Mouse (Mus musculus): ENCODE measurements at regions not wholly inside any gene's neighbourhood (a gene's known extent, or its start where the extent isn't known, plus 50 kb on each side); places are given as distances from the start of the nearest gene placed in this dataset.

- intact Hi-C loops (cut with DNase I): no loop called here
- DNase-seq: no peak
- no peak overlapping the region for H3K4me3 ChIP-seq
- H3K27ac ChIP-seq: no peak overlapping the region
- TF ChIP-seq CTCF (IDR thresholded peaks at IDR 0.05): no peak
Measured at GRCm38 (mm10) chr9:85496506-85497239, 169.5 kb upstream of the Tent5a start.

DNA sequence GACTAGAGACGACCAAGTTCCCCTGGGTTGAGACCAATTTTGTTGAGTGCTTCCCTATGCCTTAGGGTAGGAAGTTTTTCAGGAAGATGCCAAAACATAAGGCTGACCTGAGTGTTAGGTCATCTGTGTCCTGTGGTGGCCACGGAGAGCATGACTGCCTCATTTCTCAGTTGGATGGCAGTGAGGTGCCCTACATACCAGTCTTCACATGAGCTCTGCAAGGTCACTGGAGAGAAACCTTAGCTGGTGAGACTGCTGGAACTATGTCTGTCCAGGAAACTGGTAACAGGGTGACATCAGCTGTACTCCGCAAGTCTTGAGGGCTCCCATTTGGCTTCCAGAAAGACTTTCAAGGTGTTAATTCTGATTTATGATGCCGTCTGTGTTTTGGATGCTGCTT lies 167.9 kb upstream of the Tent5a start:
- Histone ChIP-seq H3K4me3 (no peak overlapping the region), H3K27ac (no peak overlapping the region)
- intact Hi-C loops (cut with DNase I): no loop called here
- no peak for TF ChIP-seq CTCF (IDR thresholded peaks at IDR 0.05)
- no peak for DNase-seq

DNA sequence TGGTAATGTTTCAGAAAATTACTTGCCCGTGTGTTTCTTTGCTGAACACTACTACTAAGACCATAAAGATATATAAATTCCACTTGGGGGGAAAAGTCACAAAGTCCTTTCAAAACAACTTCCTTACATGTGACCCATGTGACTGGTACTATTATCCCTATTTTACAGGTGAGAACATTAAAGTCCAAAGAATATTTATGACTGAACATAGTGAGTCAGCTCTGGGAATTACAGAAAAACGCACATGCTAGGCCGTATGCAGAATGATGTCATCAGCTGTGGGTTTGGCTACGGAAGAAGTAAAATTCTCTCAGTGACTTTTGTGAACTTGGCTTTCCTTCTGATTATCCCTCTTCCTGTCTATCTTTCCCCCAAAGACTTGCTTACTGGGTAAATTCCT lies 166.6 kb upstream of the Tent5a start:
- intact Hi-C loops (cut with DNase I): no loop called here
- TF ChIP-seq CTCF (IDR thresholded peaks at IDR 0.05): no peak
- no peak for DNase-seq
- H3K4me3 ChIP-seq: no peak overlapping the region
- no peak overlapping the region for H3K27ac ChIP-seq

- Histone ChIP-seq H3K27ac (no peak overlapping the region), H3K4me3 (no peak overlapping the region)
- intact Hi-C loops (cut with DNase I): no loop called here
- no peak for TF ChIP-seq CTCF (IDR thresholded peaks at IDR 0.05)
- DNase-seq: no peak
Measured at GRCm38 (mm10) chr9:85490367-85490766, 163.2 kb upstream of the Tent5a start.

- intact Hi-C loops (cut with DNase I): no loop called here
- TF ChIP-seq CTCF (IDR thresholded peaks at IDR 0.05): no peak
Measured at GRCm38 (mm10) chr9:85487915-85488314, 160.8 kb upstream of the Tent5a start.

DNA sequence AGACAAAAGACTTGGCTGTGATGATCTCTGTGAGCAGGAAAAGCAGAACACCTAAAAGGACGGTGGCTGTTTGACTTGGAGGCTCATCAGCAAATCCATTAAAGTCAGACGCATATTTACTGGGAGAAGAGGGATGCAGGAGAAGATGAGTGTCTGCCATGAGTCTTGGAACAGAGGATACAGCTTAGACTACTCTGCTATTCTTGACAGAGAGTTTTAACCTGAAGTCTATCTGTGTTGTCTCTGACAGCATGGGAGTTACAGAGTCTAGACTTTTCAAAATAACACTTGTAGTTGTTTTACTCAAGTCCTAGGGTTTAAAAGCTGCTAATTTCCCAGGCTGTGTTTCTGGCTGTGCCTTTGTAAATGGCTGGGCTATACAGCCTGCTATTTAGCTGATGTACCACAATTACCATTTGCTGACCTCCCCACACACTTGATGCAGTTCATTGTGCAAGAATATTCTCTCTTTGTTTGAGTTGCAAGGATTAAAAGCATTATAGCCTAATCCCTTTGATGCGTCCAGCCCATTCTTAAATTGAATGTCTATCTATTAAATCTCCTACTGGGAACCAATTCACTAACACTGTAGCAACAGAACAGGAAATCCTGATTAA lies 160.0 kb upstream of the Tent5a start:
- no peak for TF ChIP-seq CTCF (IDR thresholded peaks at IDR 0.05)
- intact Hi-C loops (cut with DNase I): no loop called here
- no peak overlapping the region for H3K4me3 ChIP-seq
- DNase-seq: no peak
- no peak overlapping the region for H3K27ac ChIP-seq

More at GRCm38 (mm10) chr9:85487915-85488314, 160.8 kb upstream of the Tent5a start:
- Histone ChIP-seq H3K27ac (no peak overlapping the region), H3K4me3 (no peak overlapping the region)
- no peak for DNase-seq

DNA sequence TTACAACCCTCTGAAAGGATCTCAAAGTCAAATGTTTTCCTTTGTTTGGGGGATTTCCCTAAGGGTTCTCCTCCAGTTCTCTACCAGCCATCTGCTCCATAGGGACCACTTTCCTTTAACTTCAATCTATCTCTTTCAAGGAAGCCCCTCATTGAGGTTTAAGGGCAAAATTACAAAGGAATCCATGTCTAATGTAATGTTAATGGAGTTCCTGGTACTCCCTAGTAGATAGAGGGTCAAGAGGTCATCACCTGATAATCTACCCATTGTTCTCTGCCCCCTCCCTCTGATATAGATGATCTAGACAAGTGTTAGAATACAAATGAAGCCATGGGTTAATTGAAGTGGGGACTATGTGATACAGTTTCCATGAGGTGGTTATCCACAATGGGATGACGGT lies 158.6 kb upstream of the Tent5a start:
- no peak for DNase-seq
- intact Hi-C loops (cut with DNase I): no loop called here
- H3K27ac ChIP-seq: no peak overlapping the region

DNA sequence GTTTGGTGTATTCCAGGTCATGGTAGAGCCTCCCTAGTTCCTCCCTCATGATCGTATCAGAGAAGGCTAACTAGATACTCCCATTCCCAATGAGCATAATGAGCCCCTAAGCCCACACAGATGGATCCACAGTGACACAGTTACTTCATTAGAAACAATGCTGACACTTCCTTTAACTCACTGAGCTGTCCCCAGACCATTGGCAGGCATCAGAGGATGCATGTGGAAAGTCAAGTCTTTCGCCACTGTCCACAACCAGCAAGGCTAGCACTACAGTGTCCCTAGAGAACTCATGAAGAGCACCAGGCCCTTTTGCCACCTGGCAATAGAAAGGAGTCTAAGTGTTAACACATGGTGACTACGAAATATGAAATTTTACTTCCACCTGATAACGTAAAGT lies 156.1 kb upstream of the Tent5a start:
- Histone ChIP-seq H3K27ac (no peak overlapping the region), H3K4me3 (no peak overlapping the region)
- DNase-seq: no peak
- TF ChIP-seq CTCF (IDR thresholded peaks at IDR 0.05): no peak
- intact Hi-C loops (cut with DNase I): no loop called here

More for the DNA sequence above, 158.6 kb upstream of the Tent5a start:
- TF ChIP-seq CTCF (IDR thresholded peaks at IDR 0.05): no peak
- H3K4me3 ChIP-seq: no peak overlapping the region

DNA sequence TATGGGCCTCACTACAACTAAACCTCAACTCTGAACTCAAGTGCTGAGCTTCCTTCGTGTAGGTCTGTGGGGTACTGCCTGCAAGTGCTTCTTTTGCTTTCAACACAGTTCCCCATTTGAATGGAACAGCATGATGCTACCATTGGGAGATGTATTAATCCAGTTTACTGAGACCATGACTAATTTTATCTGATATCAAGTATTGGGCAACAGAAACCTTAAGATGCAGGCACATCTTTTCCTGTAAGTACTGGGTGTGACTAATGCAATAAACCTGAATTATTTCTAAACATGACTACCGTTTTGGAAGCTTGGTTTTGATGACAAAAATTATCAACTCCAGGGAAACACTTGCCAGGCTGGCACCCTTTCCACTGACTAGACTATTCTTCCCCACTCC lies 153.4 kb upstream of the Tent5a start:
- intact Hi-C loops (cut with DNase I): no loop called here
- H3K27ac ChIP-seq: no peak overlapping the region
- no peak for DNase-seq

GRCm38 (mm10) chr9:85475214-85475613 lies 148.1 kb upstream of the Tent5a start:
- TF ChIP-seq CTCF (IDR thresholded peaks at IDR 0.05): no peak
- no peak for DNase-seq
- no peak overlapping the region for H3K27ac ChIP-seq
- intact Hi-C loops (cut with DNase I): no loop called here
- no peak overlapping the region for H3K4me3 ChIP-seq

More for the DNA sequence above, 153.4 kb upstream of the Tent5a start:
- TF ChIP-seq CTCF (IDR thresholded peaks at IDR 0.05): no peak
- no peak overlapping the region for H3K4me3 ChIP-seq

GRCm38 (mm10) chr9:85470264-85470821 lies 143.2 kb upstream of the Tent5a start:
- intact Hi-C loops (cut with DNase I): no loop called here
- Histone ChIP-seq H3K4me3 (no peak overlapping the region), H3K27ac (no peak overlapping the region)
- TF ChIP-seq CTCF (IDR thresholded peaks at IDR 0.05): no peak
- no peak for DNase-seq

DNA sequence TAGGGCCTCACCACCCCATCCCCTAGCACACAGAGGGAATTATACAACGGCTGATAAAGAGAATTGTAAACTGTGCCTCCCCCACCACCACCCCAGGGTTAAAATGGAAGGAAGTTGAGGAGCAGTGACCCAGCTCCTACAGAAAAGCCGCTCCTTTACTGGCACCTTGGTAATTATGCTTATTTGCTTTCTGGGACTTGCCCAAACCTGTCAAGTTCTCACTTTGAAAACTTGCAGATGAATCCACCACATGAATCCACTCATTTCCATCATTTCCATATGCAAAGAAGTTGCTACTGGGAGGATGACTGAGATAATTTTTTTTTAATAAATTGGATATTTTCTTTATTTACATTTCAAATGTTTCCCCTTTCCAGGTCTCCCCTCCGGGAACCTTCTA lies 142.1 kb upstream of the Tent5a start:
- TF ChIP-seq CTCF (IDR thresholded peaks at IDR 0.05): no peak
- intact Hi-C loops (cut with DNase I): no loop called here
- no peak for DNase-seq

GRCm38 (mm10) chr9:85466671-85467070 lies 139.5 kb upstream of the Tent5a start:
- TF ChIP-seq CTCF (IDR thresholded peaks at IDR 0.05): no peak
- H3K4me3 ChIP-seq: no peak overlapping the region
- intact Hi-C loops (cut with DNase I): no loop called here
- DNase-seq: no peak
- no peak overlapping the region for H3K27ac ChIP-seq

More for the DNA sequence above, 142.1 kb upstream of the Tent5a start:
- Histone ChIP-seq H3K4me3 (no peak overlapping the region), H3K27ac (no peak overlapping the region)
